Mouse (Mus musculus): ENCODE measurements around the gene Parp11.

Parp11 gene

DNA sequence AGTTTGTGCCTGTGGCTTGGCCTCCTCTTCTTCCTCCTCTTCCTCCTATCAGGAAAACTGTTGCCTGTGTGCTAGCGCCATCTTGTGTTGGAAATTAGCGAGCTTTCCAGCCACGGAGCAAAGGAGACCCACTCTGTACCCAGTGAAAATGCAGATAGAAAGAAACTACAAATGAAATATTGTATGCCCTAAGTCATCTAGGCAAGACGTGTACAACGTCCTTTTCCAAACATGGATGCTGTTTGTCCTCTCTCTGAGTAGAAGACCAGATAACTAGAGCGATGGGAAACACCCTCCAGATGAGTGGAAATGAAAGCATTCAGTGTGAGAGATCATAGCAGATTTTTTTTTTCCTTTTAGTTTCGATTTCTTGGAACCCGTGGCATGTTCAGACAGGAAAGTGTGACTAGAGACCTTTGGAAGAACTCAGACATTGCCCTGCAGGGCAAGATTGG, at the start of gene Parp11:
TSS of gene Parp11 (plus strand) at position 405 of the 455 bp plus-strand sequence.
- DNase-seq (ENCODE audit: extremely low spot score, low spot score) = peak; percentile 75

- DNase-seq (ENCODE audit: extremely low spot score, low spot score) = no peak
These were observed 48.6 kb upstream of the Parp11 start for GRCm38 (mm10) chr6:127398073-127398472.

GRCm38 (mm10) chr6:127401419-127401818, 45.2 kb upstream of the Parp11 start:
- DNase-seq (ENCODE audit: extremely low spot score, low spot score) = no peak

GRCm38 (mm10) chr6:127404070-127404810, 42.4 kb upstream of the Parp11 start:
- DNase-seq (ENCODE audit: extremely low spot score, low spot score) = no peak

DNA sequence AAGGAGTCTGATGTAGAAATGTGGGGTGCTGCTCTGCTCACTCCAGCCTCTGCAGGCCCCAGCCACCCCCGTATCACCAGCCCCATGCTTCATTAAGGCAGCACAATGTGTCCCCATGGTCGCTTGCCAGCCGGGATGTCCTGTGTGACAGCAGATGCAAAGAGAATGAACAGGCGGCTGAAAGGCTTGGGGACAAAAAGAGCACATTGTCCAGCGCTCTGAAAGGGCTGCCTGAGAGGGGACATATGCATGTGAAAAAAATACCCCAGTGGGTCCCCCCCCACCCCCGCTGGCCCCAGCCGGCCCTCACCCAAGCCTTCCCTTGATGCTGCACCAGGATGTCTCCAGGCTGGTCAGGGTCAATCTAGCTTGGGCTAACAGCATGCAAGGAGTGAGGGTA, 41.0 kb upstream of the Parp11 start:
- peak; percentile 41 for DNase-seq (ENCODE audit: extremely low spot score, low spot score)

DNA sequence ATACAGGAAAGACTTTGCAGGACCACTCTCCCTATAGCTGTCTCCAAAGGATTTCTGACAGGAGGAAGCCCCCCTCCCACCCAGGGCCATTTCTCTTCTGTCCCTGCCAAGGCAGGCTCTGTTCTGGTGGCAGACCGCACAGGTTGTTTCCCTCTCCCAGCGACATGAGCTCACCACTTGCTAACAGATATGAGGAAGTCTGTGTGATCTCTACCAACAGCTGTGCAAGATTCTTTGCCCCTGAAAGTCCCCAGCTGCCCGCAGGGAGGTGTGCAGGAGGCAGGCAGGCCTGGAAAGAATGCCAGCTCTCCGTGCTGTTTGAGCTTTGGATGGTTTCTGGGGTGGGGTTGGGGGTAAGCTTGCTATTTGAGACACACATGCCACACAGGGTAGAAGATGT, 38.9 kb upstream of the Parp11 start:
- DNase-seq (ENCODE audit: extremely low spot score, low spot score) = peak; percentile 19

DNA sequence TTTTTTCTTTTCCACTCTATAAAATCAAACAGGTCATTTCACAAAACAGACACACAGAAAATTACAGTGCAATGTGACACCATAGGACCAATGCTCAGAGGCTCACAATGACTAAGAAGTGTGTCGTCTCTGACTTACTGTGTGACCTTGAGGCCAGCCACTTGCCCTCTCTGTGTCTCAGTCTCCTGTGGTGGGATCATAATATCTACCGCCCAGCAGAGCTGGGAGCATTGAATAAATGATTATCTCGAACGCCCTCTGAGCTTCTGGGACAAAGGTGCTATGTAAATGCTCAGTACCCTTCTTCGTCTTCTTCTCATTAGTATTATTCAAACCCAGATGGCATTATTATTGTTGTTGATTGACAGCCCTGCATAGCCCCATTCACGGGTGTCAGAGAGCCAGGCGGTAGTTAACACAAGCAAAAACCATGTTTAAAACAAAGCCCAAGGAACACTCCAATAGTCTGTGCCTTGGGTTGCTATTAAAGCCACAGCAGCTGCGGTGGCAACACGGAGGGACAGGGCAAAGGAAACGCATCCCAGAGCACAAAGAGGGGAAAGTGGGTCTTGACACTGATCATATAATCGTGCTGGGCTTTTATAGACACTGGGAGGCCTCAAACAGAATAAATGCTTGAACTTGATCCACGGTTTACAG, 29.0 kb upstream of the Parp11 start:
- no peak for DNase-seq (ENCODE audit: extremely low spot score, low spot score)

DNA sequence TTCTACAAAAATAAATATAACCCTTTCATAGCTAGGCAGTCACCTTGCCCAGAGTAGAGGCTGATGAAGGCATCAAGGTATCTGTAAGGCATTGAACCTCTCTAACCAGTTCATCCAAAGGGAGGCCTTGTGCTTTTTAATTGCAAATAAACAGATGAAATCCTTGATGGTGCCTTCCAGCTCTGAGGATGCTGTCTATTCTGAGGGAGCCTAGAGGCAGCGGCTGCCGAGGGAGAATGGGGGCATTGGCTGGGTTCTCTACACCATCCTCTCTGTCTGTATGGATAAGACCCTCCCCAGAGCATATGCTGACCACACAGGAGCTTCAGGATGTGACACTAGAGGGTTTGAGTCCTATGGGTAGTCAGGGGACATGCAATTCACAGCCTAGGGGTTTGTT, 28.3 kb upstream of the Parp11 start:
- DNase-seq (ENCODE audit: extremely low spot score, low spot score) = no peak

GRCm38 (mm10) chr6:127420115-127420514, 26.5 kb upstream of the Parp11 start:
- DNase-seq (ENCODE audit: extremely low spot score, low spot score) = no peak

DNA sequence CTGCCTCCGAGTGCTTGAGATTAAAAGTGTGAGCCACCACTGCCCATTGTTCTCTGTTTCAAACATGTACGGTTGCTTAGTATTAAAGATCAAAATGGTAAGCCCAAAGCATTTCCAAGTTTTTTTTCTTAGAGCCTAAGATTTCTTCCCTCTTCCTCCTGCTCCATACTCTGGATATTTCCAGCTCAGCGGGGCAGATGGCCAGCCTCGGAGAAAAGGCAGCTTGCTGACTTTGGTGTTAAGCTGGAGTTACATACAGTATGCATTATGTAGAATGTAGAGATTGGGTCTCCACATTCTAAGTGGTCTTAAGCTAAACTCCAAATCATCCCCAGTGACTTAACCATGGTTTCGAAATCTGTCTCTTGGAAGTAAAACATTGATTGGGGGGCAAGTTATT, 21.5 kb upstream of the Parp11 start:
- DNase-seq (ENCODE audit: extremely low spot score, low spot score) = no peak

GRCm38 (mm10) chr6:127430716-127431115, 15.9 kb upstream of the Parp11 start:
- no peak for DNase-seq (ENCODE audit: extremely low spot score, low spot score)

DNA sequence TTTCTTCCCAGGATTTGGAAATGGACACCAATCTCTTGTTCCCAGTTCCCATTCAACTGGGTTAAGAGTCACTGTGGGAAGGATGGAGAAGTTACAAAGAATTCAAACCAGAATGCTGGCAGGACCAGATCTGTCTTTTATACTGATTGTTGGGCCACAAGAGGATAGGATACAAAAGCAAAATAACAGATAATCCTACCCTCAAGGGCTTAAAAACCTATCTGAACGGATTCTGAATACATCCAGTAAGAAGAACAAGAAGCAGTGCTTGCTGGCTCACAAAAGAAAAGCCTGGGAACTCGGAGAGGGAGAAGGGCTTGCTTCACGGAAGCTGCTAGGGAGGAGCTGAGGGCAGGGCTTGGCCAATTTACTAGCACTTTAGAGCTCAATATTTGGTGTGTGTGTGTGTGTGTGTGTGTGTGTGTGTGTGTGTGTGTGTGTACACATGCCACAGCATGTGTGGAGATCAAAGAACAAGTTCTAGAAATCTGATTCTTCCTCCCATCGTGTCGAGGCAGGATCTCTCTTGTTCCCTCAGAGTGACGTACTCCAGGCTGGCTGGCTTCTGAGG, 15.4 kb upstream of the Parp11 start:
- DNase-seq (ENCODE audit: extremely low spot score, low spot score) = no peak

GRCm38 (mm10) chr6:127433886-127434647, 12.6 kb upstream of the Parp11 start:
- DNase-seq (ENCODE audit: extremely low spot score, low spot score) = no peak

DNA sequence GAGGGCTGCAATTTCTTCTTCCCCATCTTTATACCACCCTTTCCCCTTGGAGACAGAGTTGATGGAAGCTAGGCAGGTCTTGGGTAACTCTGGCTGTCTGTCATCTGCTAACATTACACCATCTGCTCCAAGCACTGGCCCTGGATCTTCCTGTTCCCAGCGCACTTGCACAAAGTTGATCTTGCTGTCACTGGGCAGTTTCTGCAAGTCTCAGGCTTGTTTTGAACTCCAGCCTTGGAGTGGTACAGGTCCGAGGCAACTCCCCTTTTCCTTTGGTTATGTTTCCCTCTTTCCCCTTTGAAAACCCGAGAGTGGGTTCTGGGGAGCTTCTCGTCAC, 12.0 kb upstream of the Parp11 start:
- DNase-seq (ENCODE audit: extremely low spot score, low spot score) = no peak

- no peak for DNase-seq (ENCODE audit: extremely low spot score, low spot score)
These were observed 7.6 kb upstream of the Parp11 start for GRCm38 (mm10) chr6:127439063-127439462.

DNA sequence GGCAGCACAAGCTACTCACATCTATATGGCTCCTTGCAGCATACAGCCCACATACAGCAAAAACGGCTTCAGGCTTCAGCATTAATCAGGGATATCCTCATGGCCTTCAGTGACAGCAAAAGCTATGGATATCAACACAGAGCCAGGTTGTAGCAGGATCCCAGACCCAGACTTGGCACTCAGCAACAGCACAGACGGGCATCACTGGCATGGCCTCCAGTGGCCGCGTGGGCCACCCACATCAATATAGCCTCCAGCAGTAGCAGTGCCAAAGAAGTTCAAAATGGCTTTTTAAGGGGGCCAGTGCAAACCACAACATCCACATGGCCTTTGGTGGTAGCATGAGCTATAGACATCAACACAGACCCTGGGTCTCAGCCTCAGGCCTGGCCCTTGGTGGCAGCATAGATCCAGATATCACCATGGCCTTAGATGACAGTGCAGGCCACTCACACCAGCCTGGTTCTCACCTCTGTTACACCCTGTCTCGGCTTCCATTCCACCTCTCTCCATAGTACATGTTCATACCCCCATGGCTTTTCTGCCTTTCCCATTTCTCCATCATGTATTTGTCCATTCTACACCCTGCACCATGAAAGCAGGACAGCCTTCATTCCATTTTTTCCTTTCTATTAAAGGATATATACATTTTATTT, 7.0 kb upstream of the Parp11 start:
- no peak for DNase-seq (ENCODE audit: extremely low spot score, low spot score)

GRCm38 (mm10) chr6:127440416-127441104, 6.1 kb upstream of the Parp11 start:
- DNase-seq (ENCODE audit: extremely low spot score, low spot score) = no peak

GRCm38 (mm10) chr6:127442584-127442983, 4.1 kb upstream of the Parp11 start:
- DNase-seq (ENCODE audit: extremely low spot score, low spot score) = no peak

DNA sequence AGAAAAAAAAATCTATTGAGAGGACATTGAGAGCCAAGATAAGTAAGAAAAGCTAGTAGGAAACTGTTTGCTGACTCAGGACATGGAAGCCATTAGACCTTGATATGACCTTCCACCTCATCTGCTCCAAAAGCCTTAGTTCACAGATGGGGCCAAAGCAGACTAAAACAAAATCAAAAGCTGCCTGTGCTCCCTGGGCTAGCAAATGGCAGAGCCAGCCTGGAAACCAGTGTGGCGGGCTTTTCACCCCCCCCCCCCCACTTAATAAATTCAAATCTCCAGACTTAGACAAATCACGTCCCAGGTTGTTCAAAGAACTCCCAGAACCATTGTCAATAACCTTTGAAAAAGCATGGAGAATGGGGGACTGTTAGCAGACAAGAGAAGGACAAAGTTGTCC, 2.7 kb upstream of the Parp11 start:
- DNase-seq (ENCODE audit: extremely low spot score, low spot score) = no peak

GRCm38 (mm10) chr6:127444466-127444865, 2.2 kb upstream of the Parp11 start:
- no peak for DNase-seq (ENCODE audit: extremely low spot score, low spot score)

Data from neural tube, embryonic 10.5 days (tissue).